Mouse (Mus musculus) hindbrain, embryonic 11.5 days (tissue): Measurements from ENCODE around the gene Dirc2. TPM values are rescaled to one million over a fixed set of nuclear protein-coding genes. Genes with fewer than 3 reads are reported as not detected.
A peak's percentile ranks its signal among the peaks of the same experiment; 100 is the strongest.

Experiments used
- ATAC-seq: fragments of 200-750 bp; cut with Nextera tagmentation; 2 replicates; pipeline ENCODE4 v1.8.0; 2017; ENCODE audit warnings: mild to moderate bottlenecking, moderate TSS enrichment, moderate library complexity; ENCODE audit not compliant: low FRiP score
- DNase-seq: peaks from one replicate; pipeline ENCODE4 v3.0.0-alpha.2; 2015; ENCODE audit warnings: low spot score
- H3K27ac ChIP-seq: fragments of 300-500 bp; sonication (generic); 2 replicates; pipeline ENCODE4 v1.5.1; 2014; ENCODE audit warnings: mild to moderate bottlenecking, low read depth, low read length
- H3K27me3 ChIP-seq: fragments of 300-500 bp; sonication (generic); 2 replicates; pipeline ENCODE4 v1.6.1; 2014; ENCODE audit warnings: mild to moderate bottlenecking, low read length, moderate library complexity, mixed read lengths; ENCODE audit not compliant: control insufficient read depth, insufficient read depth
- H3K36me3 ChIP-seq: fragments of 300-500 bp; sonication (generic); 2 replicates; pipeline ENCODE4 v1.6.1; 2014; ENCODE audit warnings: mild to moderate bottlenecking, low read length, moderate library complexity, mixed read lengths; ENCODE audit not compliant: control insufficient read depth, insufficient read depth
- H3K4me1 ChIP-seq: fragments of 300-500 bp; sonication (generic); replicated peaks from 2 replicates; pipeline ENCODE4 v1.6.1; 2014; ENCODE audit warnings: low read length, mixed read lengths; ENCODE audit not compliant: control insufficient read depth, insufficient read depth
- H3K4me2 ChIP-seq: fragments of 300-500 bp; sonication (generic); replicated peaks from 2 replicates; pipeline ENCODE4 v1.6.1; 2014; ENCODE audit warnings: mild to moderate bottlenecking, low read depth, low read length
- H3K4me3 ChIP-seq: fragments of 300-500 bp; sonication (generic); 2 replicates; pipeline ENCODE4 v1.5.1; 2014; ENCODE audit warnings: low read depth, low read length
- H3K9ac ChIP-seq: fragments of 300-500 bp; sonication (generic); 2 replicates; pipeline ENCODE4 v1.6.1; 2014; ENCODE audit warnings: low read depth, low read length
- H3K9me3 ChIP-seq: fragments of 300-500 bp; sonication (generic); 2 replicates; pipeline ENCODE4 v1.6.1; 2016; ENCODE audit warnings: low read length; ENCODE audit not compliant: control insufficient read depth
- WGBS: fragments of 180-500 bp; shearing (Covaris S2); extraction: QIAGEN DNeasy Blood & Tissue Kit; methylation state at CpG from one replicate; pipeline ENCODE4 v1.1.7; 2014; 5-methylcytosine and 5-hydroxymethylcytosine counted together
- polyA plus RNA-seq: library from polyadenylated mRNA; unstranded; fragments of >200 nt; fragmentation: Nextera tagmentation; extraction: Ambion mirVana; gene quantifications from 2 replicates; pipeline ENCODE4 v1.2.1, GENCODE M21; 2014

Dirc2 gene
- polyA plus RNA-seq, 1 experiment from 2014 or later, result 20.1 TPM

DNA sequence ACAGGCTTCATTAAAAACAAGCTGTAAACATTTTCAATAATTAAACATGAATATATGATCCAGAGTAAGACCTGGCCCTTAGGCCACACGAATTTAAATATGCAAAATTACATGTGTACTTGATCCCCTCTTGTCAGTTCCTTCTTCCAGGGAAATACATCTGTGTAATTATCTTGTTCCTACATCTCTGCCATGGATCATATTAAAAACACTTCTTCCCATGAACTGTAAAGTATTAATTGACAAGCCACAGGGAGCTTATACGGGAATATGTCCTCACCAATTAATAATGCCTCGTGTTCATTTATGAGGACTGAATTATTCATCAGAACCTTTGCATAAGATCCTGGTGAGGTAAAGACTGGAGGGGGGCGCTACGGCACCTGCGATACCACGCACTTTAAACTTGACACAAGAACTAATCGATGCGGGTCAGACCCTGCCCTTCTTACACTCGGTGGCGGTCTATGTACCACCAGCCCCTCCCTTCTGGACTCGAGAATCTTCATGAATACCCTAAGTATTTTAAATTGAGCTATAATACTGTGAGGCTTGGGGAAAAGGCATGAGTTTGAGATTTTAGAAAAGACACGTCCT is 74.8 kb downstream of the Dirc2 start:
- ATAC-seq (no peak), DNase-seq (no peak)
- Histone ChIP-seq H3K36me3 (no peaks in the 10 kb centered on the region), H3K9ac (no peak overlapping the region), H3K4me1 (no peaks in the 10 kb centered on the region), H3K4me3 (no peak overlapping the region), H3K27me3 (no peaks in the 10 kb centered on the region), H3K27ac (no peak overlapping the region), H3K4me2 (no peak overlapping the region), H3K9me3 (no peaks in the 10 kb centered on the region)
- WGBS, result 90% methylated on average over 13 of the region's 13 CpGs

DNA sequence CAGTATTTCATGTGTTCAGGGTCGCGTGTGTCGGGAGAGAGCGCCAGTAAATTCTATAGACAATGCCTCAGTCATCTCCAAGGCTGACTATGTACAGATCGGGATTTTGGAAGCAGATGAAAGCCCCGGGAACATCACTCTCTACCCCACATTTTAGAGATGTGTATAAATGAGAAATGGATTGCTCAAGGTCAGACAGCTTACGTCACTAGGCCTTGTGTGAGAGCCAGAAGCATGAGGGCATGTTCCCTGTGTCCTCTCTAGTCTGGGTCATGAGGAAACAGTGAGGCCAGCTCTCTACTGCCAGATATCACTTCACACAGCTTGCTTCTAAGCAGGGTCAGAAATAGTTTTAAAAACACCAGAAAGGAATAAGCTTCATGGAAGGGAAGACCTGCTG is 77.5 kb downstream of the Dirc2 start:
- 90% methylated on average over 7 of the region's 7 CpGs for WGBS
- Histone ChIP-seq H3K36me3 (no peaks in the 10 kb centered on the region), H3K4me3 (no peak overlapping the region), H3K4me1 (no peaks in the 10 kb centered on the region), H3K27ac (no peak overlapping the region), H3K9me3 (no peaks in the 10 kb centered on the region), H3K4me2 (no peak overlapping the region), H3K27me3 (no peaks in the 10 kb centered on the region), H3K9ac (no peak overlapping the region)
- ATAC-seq (no peak), DNase-seq (no peak)

DNA sequence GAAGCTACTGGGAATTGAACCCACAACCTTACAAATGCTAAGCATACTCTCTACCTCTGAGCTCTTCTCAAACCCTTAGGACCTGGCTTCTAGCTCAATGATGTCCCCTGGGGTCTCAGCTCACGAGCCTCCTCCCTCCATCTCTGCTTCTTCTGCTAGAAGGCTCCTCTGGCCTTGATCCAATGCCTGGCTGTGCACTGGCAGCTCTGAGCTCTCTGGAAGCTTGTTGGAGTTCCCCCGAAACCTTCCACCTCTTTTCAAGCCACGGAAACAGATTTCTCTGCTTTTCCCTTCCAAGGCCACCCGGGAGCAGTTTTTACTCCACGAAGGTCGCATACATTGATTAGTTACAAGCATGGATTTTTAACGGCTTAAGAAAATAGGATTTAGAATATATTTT is 82.7 kb downstream of the Dirc2 start:
- no peaks in the 10 kb centered on the region for H3K36me3 ChIP-seq
- no peaks in the 10 kb centered on the region for H3K4me1 ChIP-seq
- WGBS, result 77% methylated on average over 7 of the region's 7 CpGs
- H3K9ac ChIP-seq, result no peak overlapping the region
- DNase-seq (no peak), ATAC-seq (no peak)
- H3K9me3 ChIP-seq, result no peaks in the 10 kb centered on the region
- H3K27me3 ChIP-seq, result no peaks in the 10 kb centered on the region
- no peak overlapping the region for H3K27ac ChIP-seq
- H3K4me3 ChIP-seq, result no peak overlapping the region
- no peak overlapping the region for H3K4me2 ChIP-seq

DNA sequence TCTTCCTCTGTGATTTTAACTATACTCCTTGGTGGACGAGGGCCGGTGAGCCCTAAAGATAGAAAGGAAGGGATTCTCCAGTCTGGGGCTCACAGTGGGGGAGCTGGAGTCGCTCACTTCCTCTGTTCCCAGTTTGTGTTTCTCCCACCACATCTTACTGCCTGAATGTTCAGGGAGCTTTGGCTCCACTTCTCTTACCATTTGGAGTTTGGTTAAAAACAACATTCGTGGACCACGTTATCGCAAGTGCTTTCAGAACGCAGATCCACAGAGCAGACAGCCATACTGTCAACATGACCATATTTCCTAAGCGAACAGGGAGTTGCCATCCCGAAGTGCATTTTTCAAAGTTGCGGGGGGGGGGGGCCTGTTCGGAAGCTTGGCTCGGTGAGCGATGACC is 84.1 kb downstream of the Dirc2 start:
- H3K27ac ChIP-seq, result no peak overlapping the region
- no peak overlapping the region for H3K4me2 ChIP-seq
- no peaks in the 10 kb centered on the region for H3K36me3 ChIP-seq
- H3K9ac ChIP-seq, result no peak overlapping the region
- H3K4me3 ChIP-seq, result no peak overlapping the region
- no peak for DNase-seq
- H3K27me3 ChIP-seq, result no peaks in the 10 kb centered on the region
- WGBS, result 79% methylated on average over 13 of the region's 13 CpGs
- H3K9me3 ChIP-seq, result no peaks in the 10 kb centered on the region
- H3K4me1 ChIP-seq, result no peaks in the 10 kb centered on the region
- ATAC-seq, result no peak

DNA sequence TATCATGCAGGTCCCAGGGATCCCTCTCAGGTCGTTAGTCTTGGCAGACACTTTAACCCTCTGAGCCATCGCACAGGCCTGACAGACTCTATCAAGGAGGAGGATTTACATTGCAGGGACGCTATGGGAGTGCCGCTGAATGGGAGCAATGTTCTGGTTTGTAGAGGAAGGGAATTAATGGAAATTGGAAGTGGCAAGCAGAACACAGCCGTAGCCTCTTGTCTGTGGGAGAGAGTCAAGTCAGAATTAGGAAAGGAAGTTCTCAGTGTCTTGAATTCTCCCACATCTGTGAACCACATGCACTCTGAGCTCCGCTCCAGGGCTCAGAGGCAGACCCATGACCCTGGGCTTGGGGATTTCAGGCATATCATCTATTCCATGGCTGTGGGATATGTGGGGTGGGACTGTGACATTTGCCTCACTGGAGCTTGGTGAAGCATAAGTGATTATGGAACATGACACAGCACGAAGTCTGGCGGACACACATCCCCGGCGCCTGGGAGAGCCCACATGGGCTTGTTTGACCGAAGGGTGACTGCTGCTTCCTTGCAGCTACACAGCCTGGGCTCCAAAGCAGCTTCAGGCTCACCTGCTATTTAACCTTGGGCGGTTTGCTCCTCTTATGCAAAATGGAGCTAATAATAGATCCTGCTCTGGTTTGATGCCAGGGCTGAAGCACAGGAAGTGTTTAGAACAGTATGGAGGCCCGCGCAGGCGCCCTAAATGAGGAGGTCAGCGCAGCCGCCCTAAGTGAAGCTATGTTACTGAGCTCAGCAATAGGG is 87.6 kb downstream of the Dirc2 start:
- ATAC-seq (peak; percentile 25; the same call in 1 of the 2 replicates), DNase-seq (peak; percentile 32)
- Histone ChIP-seq H3K27me3 (no peaks in the 10 kb centered on the region), H3K9ac (no peak overlapping the region), H3K4me1 (no peaks in the 10 kb centered on the region), H3K4me3 (no peak overlapping the region), H3K36me3 (no peaks in the 10 kb centered on the region), H3K27ac (no peak overlapping the region), H3K4me2 (no peak overlapping the region), H3K9me3 (no peaks in the 10 kb centered on the region)
- 64% methylated on average over 17 of the region's 17 CpGs for WGBS

DNA sequence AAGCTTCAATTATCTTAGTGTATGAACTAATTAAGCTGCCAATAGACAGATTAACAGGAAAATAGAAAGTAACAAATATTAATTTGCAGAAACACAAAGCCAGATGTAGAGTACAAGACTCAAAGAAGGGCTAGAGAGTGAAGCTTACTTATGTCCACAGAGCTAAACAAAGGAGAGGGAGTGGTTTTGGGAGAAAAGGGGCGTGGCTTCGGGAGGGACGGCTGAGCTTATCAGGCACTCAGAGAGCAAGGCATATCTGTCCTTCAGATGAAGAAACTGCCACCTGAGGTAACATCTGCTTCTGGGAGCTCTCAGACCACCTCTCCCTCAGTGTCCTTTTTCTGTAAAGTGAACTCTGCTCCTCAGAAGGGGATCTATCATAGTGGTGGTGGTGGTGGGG is 90.7 kb downstream of the Dirc2 start:
- no peak overlapping the region for H3K4me2 ChIP-seq
- H3K9ac ChIP-seq, result no peak overlapping the region
- no peak for DNase-seq
- H3K27me3 ChIP-seq, result no peaks in the 10 kb centered on the region
- ATAC-seq, result no peak
- WGBS, result 41% methylated on average over 3 of the region's 3 CpGs
- H3K9me3 ChIP-seq, result no peaks in the 10 kb centered on the region
- H3K36me3 ChIP-seq, result no peaks in the 10 kb centered on the region
- H3K4me3 ChIP-seq, result no peak overlapping the region
- H3K4me1 ChIP-seq, result no peaks in the 10 kb centered on the region
- H3K27ac ChIP-seq, result no peak overlapping the region

DNA sequence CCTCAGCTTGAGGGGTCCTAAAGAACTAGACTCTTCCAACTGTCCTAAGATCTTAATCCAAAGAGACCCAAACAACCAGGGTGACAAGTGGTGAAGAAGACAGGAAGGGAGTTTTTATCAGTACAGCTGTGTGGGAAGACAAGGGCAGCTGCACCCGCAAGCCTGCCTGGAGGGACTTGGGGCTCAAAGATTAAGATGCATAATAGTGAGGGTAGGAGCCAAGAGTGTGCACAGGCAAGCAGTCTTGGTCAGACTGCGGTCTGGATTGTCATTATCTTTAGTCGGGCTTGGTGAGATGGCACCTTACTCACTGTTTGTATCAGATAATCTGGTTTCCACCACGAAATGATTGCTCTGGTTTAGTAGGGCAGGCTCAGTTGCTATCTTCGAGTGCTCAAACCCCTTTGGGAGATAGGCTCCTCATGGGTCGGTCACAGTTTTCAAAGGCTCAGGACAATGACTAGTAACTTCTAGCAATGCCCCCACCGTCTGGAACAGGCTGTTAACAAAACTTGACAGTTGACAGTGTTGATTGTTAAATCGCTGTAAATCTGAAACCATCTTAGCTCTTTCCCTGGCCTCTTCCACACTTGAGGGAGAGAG is 91.5 kb downstream of the Dirc2 start:
- DNase-seq (no peak), ATAC-seq (no peak)
- WGBS, result 76% methylated on average over 8 of the region's 8 CpGs
- no peaks in the 10 kb centered on the region for H3K36me3 ChIP-seq
- no peak overlapping the region for H3K4me2 ChIP-seq
- H3K27ac ChIP-seq, result no peak overlapping the region
- no peaks in the 10 kb centered on the region for H3K27me3 ChIP-seq
- no peaks in the 10 kb centered on the region for H3K9me3 ChIP-seq
- H3K9ac ChIP-seq, result no peak overlapping the region
- no peaks in the 10 kb centered on the region for H3K4me1 ChIP-seq
- H3K4me3 ChIP-seq, result no peak overlapping the region

DNA sequence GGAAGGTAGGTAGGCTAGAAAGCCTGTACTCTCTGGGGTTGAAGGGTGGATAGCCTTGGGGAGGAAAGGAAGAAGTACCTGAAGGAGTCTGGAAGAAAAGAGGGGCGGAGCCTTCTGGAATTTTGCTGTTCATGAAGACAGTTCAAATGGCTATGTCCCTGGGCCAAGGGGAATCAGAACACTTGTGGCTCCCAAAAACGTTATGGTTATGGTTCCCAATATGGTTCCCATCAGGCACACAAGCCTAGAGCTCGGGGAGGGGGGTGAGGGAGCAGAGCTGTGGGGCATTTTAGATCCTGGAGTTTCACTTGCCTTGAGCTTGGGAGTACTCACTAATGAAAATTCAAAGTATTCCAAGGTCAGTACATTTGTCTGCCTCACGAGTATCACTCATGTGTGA is 104.3 kb downstream of the Dirc2 start:
- H3K27me3 ChIP-seq, result no peaks in the 10 kb centered on the region
- no peak overlapping the region for H3K4me2 ChIP-seq
- no peak overlapping the region for H3K27ac ChIP-seq
- no peak overlapping the region for H3K4me3 ChIP-seq
- no peaks in the 10 kb centered on the region for H3K9me3 ChIP-seq
- WGBS, result 87% methylated on average over 4 of the region's 4 CpGs
- ATAC-seq (no peak), DNase-seq (no peak)
- no peak overlapping the region for H3K9ac ChIP-seq
- H3K36me3 ChIP-seq, result peaks cover 18% of the 10 kb centered on the region
- H3K4me1 ChIP-seq, result no peaks in the 10 kb centered on the region
